Mouse (Mus musculus) CD8-positive naive resting alpha-beta T cell, adult 2 months (primary cell): ENCODE measurements around the gene Olfr675.
"Not testable (repeated sequence)": the region's sequence is repeated elsewhere in the genome, so short reads cannot be mapped to it uniquely, and the experiment has no call there.

Source experiments
- DNase-seq, 2 experiments: peaks; one replicate each; pipeline ENCODE4 v3.0.0; 2022; ENCODE audit warnings: low read depth in 2 of 2, low spot score in 2 of 2

Gene Olfr675

DNA sequence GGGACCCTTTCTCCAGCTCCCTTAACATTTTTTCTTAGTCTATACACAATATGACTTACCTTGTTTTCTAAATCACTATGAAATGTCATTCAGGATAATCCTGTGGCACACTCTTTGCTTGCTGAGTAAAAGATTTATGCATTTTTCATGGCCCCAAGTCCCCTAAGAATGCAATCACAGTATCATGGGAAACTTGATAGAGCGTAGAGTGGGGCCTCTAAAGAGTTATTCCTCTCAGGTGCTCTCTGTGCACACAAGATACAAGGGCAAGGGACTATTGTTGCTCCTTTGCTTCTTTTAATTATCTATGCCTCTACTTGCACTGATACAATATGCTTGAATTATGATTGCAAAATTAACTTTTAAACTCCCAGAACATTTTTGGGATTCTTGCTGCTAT lies at the start of gene Olfr675:
Gene Olfr675, minus strand, starts transcription at position 101 of the 400 bp plus-strand sequence.
- no peak for DNase-seq

DNA sequence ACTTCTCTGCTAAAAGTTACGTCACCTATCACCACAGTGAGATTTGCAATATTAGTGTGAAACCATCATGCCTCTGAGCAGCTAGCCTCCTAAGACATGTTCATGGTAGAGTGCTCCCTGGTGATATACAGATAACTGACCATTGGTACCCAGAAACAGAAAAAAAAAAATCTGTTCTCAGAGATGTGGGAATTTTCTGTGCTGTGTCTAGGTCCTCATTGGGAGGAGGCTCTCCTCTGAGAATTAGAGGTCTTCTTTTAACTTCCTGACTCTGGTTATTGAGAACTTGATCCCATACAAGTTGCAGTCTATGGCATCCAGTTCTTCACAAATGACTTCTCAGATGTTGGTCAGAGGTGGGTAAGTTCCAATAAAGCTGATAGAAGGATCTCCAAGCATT lies 35.9 kb upstream of the Olfr675 start, which contains the start of gene Olfr678:
Gene Olfr678, plus strand, starts transcription at position 301 of the 400 bp plus-strand sequence.
- DNase-seq, result no peak

DNA sequence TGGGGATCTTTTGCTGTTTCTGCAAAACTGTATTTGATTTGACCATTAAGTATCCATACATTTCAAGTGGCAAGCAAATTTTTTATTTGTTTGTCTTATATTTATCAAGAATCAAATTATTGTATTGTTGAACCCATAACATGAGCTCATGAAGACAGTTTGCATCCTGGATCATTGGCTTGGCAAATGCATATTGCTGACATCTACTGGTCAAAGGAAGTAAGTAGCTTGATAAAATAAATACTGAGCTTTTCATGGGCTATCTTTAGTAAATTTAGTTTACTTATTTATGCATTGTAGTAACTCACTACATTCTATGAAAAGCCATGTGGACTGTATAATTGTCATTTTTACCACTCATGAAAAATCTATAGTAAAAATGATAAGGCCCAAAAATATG lies 30.7 kb upstream of the Olfr675 start:
- no peak for DNase-seq

DNA sequence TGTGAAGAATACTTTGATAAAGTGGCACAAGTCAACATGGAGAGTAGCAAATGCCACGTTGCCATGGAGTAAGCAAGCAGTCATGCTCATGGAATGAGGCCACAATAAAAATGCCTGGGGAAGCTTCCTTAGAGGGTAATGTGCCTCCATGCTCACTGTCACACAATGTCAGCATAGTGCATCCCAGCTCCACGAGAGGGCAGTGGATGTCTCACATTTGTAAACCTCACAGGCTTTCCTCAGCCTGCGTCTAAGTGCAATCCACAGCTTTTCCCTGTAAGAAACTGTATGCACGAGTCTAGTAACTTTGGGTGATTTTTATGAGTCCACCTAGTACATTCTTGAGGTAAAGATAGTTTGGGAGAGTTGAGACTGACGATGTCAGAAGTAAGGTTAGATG lies 5.6 kb upstream of the Olfr675 start:
- not testable (repeated sequence) for DNase-seq

DNA sequence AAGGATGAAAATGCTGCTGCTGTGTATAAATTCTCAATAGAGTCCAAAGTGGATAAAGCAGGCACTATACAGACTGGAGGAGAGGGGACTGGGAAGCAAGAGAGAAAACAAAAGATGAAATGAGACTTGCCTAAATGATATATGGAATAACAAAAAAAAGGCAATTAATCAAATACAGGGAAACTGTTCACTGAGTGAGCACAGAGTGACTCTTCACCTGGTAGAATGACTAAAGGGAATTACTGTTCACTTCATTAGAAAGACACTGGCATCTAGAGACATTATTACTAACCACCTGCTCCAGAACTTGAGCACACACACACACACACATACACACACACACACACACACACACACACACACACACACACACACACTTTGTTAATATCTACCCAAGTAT lies 4.1 kb upstream of the Olfr675 start, which contains the start of gene Olfr676:
Gene Olfr676, plus strand, starts transcription at position 301 of the 400 bp plus-strand sequence.
- no peak for DNase-seq

DNA sequence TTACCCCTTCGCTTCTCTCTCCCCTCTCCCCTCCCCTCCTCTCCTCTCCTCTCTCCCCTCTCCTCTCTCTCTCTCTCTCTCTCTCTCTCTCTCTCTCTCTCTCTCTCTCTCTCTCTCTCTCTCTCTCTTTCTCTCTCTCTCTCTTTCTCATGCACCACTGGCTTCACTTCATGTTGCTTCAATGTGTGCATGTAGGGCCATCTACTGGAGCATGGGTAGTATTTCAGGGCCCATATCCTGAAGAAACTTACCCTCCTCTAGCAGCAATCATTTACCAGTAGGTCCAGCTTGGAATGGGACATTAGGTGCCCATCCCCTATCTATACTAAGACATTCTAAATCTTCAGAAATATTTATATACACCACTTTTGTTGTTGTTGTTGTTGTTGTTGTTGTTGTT lies 5.7 kb downstream of the Olfr675 start:
- no peak for DNase-seq

DNA sequence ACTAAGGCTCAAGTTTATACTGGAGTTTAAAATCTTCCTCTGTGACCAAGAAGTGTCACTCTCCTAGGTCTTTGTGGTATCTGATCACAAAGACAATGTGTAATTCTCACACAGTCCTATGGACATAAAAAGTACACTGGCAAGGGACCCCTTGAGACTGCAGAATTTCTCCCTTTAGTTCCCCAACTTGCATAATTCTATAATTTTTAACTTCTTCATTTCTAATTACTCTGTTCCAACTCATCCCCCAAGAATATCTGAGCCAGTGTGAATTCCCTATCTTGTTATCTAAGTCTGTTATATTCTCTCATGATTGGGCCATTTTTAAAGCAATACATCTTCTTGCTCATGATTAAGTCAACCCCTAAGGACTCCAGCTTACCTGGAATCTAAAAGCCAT lies 26.3 kb downstream of the Olfr675 start, which contains the start of gene Olfr672:
Gene Olfr672, minus strand, starts transcription at position 101 of the 400 bp plus-strand sequence.
- DNase-seq, result no peak

DNA sequence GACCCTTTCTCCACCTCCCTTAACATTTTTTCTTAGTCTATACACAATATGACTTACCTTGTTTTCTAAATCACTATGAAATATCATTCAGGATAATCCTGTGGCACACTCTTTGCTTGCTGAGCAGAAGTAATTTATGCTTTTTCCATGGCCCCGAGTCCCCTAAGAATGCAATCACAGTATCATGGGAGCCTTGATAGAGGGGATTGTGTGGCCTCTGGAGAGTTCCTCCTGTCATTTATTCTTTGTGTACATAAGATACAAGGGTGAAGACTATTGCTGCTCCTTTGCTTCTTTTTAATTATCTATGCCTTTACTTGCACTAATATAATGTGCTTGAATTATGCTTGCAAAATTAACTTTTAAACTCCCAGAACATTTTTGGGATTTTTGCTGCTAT lies 49.2 kb downstream of the Olfr675 start, which contains the start of gene Olfr671:
Gene Olfr671, minus strand, starts transcription at position 101 of the 400 bp plus-strand sequence.
- no peak for DNase-seq

DNA sequence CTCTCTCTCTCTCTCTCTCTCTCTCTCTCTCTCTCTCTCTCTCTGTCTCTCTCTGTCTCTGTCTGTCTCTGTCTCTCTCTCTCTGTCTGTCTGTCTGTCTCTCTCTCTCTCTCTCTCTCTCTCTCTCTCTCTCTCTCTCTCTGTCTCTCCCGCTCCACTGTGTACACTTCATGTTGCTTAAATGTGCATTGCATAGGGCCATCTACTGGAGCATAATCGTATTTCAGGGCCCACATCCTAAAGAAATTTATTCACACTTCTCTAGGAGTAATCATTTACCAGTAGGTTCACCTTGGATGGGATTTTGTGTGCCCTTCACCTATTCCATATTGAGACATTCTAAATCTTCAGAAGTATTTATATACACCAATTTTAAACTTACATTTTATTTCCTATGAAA lies 55.8 kb downstream of the Olfr675 start:
- DNase-seq, result not testable (repeated sequence)
